Mouse (Mus musculus) G1E (cell line): ENCODE results near the gene Rtn4rl1.

Source experiments
- CTCF ChIP-seq: IDR thresholded peaks from 2 replicates; pipeline ENCODE4 v1.5.1; 2012; ENCODE audit warnings: low read depth, low read length, inconsistent platforms, mixed read lengths
- GATA1 ChIP-seq: IDR thresholded peaks from 2 replicates; pipeline ENCODE4 v1.6.1; 2012; ENCODE audit warnings: borderline replicate concordance, low read length, inconsistent platforms, mixed read lengths

DNA sequence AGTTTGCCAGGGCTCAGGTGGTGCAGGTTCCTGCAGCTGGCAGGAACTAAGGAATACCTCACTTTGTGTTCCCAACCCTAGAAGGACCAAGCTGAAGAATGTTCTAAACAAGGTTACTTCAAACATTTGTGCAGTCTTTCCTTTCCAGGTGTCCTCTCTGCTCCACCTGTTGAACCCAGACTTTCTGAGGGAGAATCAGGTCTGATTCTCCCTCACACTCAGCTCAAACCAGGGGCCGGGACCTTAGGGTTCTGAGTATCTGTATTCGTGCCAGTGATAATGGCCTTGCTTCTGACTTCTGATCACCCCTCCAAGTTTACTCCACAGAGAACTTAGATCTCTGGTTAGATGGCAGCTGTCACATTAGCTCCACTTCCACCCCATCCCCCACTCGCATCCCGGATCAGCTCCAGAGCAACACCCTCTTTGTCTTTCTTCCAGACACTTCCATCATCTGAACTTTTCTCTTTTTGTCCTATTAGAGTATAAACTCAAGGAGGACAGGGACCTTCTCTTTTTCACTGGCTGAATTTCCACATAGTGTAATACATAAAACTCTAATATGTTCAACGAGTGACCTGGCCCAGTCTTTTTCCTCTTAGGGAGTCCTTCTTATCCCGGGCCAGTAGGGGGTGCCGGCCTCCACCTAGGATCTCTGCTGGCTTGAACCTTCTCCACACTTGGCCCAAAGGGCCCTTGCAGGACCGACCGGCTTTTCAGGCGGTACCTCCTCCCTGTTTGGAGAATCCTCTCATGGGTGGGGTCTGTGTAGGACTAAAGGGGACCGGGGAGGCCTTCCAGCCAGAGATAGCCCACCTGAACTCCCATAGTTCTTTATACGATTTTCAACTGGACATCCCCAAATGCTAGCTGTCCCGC, 1.0 kb upstream of the Rtn4rl1 start:
- peak; percentile 35; the same call in 1 of the 2 replicates for TF ChIP-seq CTCF
- no peak for TF ChIP-seq GATA1
